Mouse (Mus musculus) bone marrow, adult 2 months (tissue): ENCODE results near the gene Zfp354b.

Experiments
- CTCF ChIP-seq: fragments of 200-500 bp; IDR thresholded peaks from 2 replicates; pipeline ENCODE4 v1.5.1; 2011; ENCODE audit warnings: low read length, control low read depth; ENCODE audit not compliant: control insufficient read depth, insufficient read depth
- POLR2A ChIP-seq: fragments of 200-500 bp; IDR thresholded peaks from 2 replicates; pipeline ENCODE4 v1.6.1; 2011; ENCODE audit warnings: low read depth, mild to moderate bottlenecking, control low read depth, low read length, borderline replicate concordance; ENCODE audit not compliant: control insufficient read depth

- TF ChIP-seq CTCF (no peak), POLR2A (no peak)
Observed at GRCm38 (mm10) chr11:50887390-50888128, 43.9 kb downstream of the Zfp354b start, which contains the start of gene Zfp454.
